Mouse (Mus musculus) stomach, embryonic 16.5 days (tissue): ENCODE results near the gene Gm15737. TPM values are rescaled to one million over a fixed set of nuclear protein-coding genes. Genes with fewer than 3 reads are reported as not detected.

Experiments
- ATAC-seq: fragments of 200-750 bp; cut with Nextera tagmentation; 2 replicates; pipeline ENCODE4 v1.8.0; 2017; ENCODE audit warnings: moderate number of reproducible peaks, moderate TSS enrichment; ENCODE audit not compliant: insufficient read depth, low FRiP score
- H3K27ac ChIP-seq: fragments of 300-500 bp; sonication (generic); 2 replicates; pipeline ENCODE4 v1.5.1; 2014; ENCODE audit warnings: low read length
- H3K27me3 ChIP-seq: fragments of 300-500 bp; sonication (generic); 2 replicates; pipeline ENCODE4 v1.6.1; 2014; ENCODE audit warnings: low read length, control low read depth, mixed read lengths; ENCODE audit not compliant: control insufficient read depth, insufficient read depth
- H3K36me3 ChIP-seq: fragments of 300-500 bp; sonication (generic); 2 replicates; pipeline ENCODE4 v1.6.1; 2014; ENCODE audit warnings: low read length; ENCODE audit not compliant: control insufficient read depth, insufficient read depth
- H3K4me1 ChIP-seq: fragments of 300-500 bp; sonication (generic); 2 replicates; pipeline ENCODE4 v1.6.1; 2014; ENCODE audit warnings: low read length, control low read depth, mixed read lengths; ENCODE audit not compliant: control insufficient read depth, insufficient read depth
- H3K4me2 ChIP-seq: fragments of 300-500 bp; sonication (generic); 2 replicates; pipeline ENCODE4 v1.6.1; 2014; ENCODE audit warnings: low read depth, low read length, mixed read lengths
- H3K4me3 ChIP-seq: fragments of 300-500 bp; sonication (generic); replicated peaks from 2 replicates; pipeline ENCODE4 v1.5.1; 2014; ENCODE audit warnings: mild to moderate bottlenecking, low read length
- H3K9ac ChIP-seq: fragments of 300-500 bp; sonication (generic); 2 replicates; pipeline ENCODE4 v1.6.1; 2014; ENCODE audit warnings: low read length
- H3K9me3 ChIP-seq: fragments of 300-500 bp; sonication (generic); replicated peaks from 2 replicates; pipeline ENCODE4 v1.6.1; 2016; ENCODE audit warnings: low read length, control low read depth; ENCODE audit not compliant: control insufficient read depth
- WGBS: fragments of 180-500 bp; shearing (Covaris S2); extraction: QIAGEN DNeasy Blood & Tissue Kit; methylation state at CpG from one replicate; pipeline ENCODE4 v1.1.7; 2014; 5-methylcytosine and 5-hydroxymethylcytosine counted together
- polyA plus RNA-seq: library from polyadenylated mRNA; unstranded; fragments of >200 nt; fragmentation: Nextera tagmentation; extraction: Ambion mirVana; gene quantifications from 2 replicates; pipeline ENCODE4 v1.2.1, GENCODE M21; 2015

Gm15737 gene
- polyA plus RNA-seq, 1 experiment from 2014 or later: 0.25 TPM

DNA sequence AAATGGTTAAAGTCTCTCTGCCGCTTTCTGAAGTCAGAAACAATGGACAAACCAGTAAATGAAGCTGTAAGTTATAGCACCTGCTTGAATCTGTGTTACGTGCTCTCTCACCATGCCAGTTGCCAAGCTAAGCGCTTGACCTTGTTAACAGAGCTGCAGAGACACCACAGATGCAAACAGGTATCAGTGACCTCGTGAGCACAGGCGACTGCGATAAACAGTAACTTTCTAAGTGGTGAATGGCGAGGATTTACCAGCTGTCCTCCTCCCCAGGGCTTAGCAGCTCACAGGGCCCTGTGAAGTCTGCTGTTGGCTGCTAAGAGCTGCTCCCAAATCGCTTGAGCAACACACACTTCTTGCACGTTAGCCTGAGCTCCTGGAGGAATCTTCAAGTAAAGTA is 6.6 kb upstream of the Gm15737 start:
- Histone ChIP-seq H3K9ac (no peak overlapping the region), H3K4me1 (no peaks in the 10 kb centered on the region), H3K27ac (no peak overlapping the region), H3K9me3 (no peaks in the 10 kb centered on the region), H3K36me3 (no peaks in the 10 kb centered on the region; the same call in 1 of the 2 replicates), H3K4me3 (no peak overlapping the region), H3K27me3 (no peaks in the 10 kb centered on the region), H3K4me2 (no peak overlapping the region)
- ATAC-seq: no peak
- WGBS: 71% methylated on average over 9 of the region's 9 CpGs

DNA sequence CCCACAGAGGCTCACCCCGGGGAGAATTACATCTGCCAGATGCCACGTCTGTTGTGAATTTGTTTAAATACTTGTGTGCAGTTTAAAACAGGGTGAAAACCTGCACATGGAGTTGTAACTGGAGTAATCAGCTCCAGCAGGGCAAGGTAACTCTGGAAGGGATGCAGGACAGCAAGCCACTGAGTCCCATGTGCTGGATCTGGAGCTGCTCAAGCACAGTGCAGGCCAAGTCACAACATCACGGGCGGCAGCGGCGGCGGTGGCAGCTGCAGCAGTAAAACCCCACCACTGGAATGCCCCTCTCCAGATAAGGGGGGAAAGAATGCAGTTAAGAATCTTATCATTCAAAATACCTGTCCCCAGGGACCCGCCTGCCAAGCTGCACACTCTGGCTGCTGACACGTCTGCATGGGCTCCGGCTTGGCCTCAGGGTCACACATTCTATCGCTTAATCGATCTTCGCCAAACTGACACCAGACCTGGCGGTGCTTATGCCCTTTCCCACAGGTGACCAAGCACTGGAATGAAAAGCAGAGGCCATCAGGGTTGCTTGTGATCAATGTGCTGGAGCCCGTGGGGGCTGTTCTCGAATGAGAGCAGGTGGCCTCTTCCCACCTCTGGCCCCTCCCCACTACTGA is 544 bp downstream of the Gm15737 start:
- Histone ChIP-seq H3K36me3 (no peaks in the 10 kb centered on the region), H3K27me3 (no peaks in the 10 kb centered on the region), H3K4me3 (no peak overlapping the region), H3K9ac (peak overlapping the region; percentile 52), H3K4me2 (peak overlapping the region; percentile 19; the same call in 1 of the 2 replicates), H3K27ac (peak overlapping the region; percentile 97), H3K9me3 (no peaks in the 10 kb centered on the region), H3K4me1 (peaks cover 13% of the 10 kb centered on the region)
- WGBS: 32% methylated on average over 16 of the region's 16 CpGs
- peak; percentile 72 for ATAC-seq

DNA sequence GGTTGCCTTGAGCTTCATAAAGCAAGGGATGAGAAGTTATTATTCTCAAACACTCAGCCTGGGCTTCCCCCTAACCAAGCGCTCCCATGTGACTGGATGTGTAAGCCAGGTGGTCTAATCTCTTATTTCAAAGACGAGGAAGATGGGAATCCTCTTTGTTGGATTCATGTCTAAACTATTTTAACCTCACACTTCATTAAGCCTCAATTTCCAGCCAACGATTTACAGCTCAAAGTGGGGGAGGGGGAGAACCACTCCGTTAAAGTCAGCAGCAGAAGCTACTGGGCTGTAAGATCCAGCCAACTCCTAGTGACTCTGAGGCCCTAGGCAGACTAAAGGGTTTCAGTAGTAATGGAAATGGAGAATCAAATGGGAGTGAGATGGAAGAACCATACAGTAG is 2.7 kb downstream of the Gm15737 start:
- H3K27me3 ChIP-seq: no peaks in the 10 kb centered on the region
- no peak for ATAC-seq
- no peak overlapping the region for H3K9ac ChIP-seq
- no peak overlapping the region for H3K27ac ChIP-seq
- H3K4me3 ChIP-seq: no peak overlapping the region
- H3K36me3 ChIP-seq: no peaks in the 10 kb centered on the region
- no peaks in the 10 kb centered on the region for H3K9me3 ChIP-seq
- H3K4me1 ChIP-seq: peaks cover 13% of the 10 kb centered on the region
- 65% methylated on average over 4 of the region's 4 CpGs for WGBS
- H3K4me2 ChIP-seq: no peak overlapping the region

DNA sequence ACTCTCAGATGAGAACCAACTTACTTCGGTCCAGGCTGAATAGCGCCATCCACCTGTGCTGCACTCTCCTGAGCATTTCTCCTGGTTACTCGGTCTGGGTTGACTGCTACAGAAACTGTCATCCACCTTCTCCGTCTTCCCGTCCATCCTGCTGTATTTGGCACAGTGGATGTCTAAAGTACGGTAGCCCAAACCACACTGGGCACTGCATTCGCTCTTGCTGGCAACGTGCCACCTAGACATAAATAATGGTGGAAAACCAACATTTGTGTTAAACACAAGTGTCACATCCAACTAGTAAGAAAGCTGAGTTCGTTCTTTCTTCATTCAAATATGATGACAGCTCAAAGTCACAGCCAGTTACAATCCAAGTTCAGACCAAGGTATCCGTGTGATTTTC is 3.6 kb downstream of the Gm15737 start:
- Histone ChIP-seq H3K4me1 (peaks cover 13% of the 10 kb centered on the region), H3K27ac (no peak overlapping the region), H3K4me3 (no peak overlapping the region), H3K27me3 (no peaks in the 10 kb centered on the region), H3K9me3 (no peaks in the 10 kb centered on the region), H3K36me3 (0 out of 2 replicates have a peak, but pooled peaks cover 4% of the 10 kb centered on the region), H3K9ac (no peak overlapping the region), H3K4me2 (no peak overlapping the region)
- 79% methylated on average over 10 of the region's 10 CpGs for WGBS
- ATAC-seq: no peak

DNA sequence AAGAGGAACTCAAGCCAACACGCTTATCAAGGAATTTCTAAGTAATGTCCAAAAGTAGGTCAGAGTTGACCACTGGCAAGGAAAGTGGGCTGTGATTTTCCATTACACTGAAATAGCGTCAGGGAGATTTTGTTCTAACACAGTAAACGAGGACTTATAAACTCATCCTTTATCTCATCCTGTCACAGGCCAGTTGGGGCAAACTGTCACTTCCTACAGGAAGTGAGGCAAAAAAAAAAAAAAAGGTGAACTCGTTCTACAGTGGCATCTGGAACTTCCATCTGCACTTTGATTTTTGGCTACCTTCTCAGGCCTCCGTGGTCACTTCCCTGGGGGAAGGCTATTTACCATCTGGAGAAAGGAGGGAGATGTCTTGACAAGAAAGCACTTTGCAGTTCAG is 5.7 kb downstream of the Gm15737 start:
- WGBS: 55% methylated on average over 5 of the region's 5 CpGs
- H3K4me3 ChIP-seq: no peak overlapping the region

DNA sequence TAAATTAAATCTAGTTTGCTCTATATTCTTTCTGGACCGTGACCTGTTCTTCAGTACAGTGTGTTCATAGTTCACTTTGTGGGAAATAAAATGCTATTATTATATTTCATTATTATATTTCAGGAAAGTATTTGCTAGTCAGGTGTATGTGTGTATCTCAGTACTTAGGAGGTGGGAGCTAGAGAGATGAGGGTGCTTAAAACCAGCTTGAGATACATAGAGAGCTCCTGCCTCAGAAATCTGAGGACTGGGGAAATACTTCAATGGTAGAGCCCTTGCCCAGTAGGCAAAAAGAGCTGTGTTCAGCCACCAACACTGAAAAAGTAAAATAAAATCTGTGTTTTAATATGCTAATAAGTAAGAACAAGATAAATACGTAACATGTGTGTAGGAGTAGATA is 6.2 kb downstream of the Gm15737 start:
- H3K27me3 ChIP-seq: no peaks in the 10 kb centered on the region
- H3K27ac ChIP-seq: no peak overlapping the region
- ATAC-seq: no peak
- H3K4me1 ChIP-seq: peaks cover 2% of the 10 kb centered on the region
- no peak overlapping the region for H3K4me2 ChIP-seq
- no peaks in the 10 kb centered on the region for H3K9me3 ChIP-seq
- H3K9ac ChIP-seq: no peak overlapping the region
- WGBS: 83% methylated on average over 2 of the region's 2 CpGs
- H3K36me3 ChIP-seq: 0 out of 2 replicates have a peak, but pooled peaks cover 4% of the 10 kb centered on the region
- no peak overlapping the region for H3K4me3 ChIP-seq

More for the DNA sequence above, 5.7 kb downstream of the Gm15737 start:
- Histone ChIP-seq H3K36me3 (0 out of 2 replicates have a peak, but pooled peaks cover 4% of the 10 kb centered on the region), H3K9me3 (no peaks in the 10 kb centered on the region), H3K9ac (no peak overlapping the region), H3K27ac (no peak overlapping the region), H3K27me3 (no peaks in the 10 kb centered on the region), H3K4me1 (peaks cover 7% of the 10 kb centered on the region), H3K4me2 (no peak overlapping the region)
- no peak for ATAC-seq

DNA sequence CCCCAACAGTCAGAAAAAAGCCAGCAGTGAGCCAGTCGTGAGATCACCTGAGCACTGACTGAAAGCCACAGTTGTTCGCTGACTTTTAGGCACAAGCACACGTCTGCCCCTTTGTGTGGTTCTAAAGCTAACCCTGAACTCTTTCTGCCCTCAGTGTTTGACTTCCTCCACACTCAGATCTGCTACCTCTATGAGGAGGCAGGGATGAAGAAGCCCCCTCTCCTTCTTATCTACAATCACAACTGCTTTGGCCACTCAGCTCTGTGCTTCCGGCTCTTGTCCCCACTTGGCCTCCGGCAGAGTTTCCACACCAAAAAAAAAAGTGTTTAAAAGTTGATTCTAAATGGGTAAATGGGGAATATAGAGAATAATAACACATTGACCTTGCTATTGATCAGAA is 7.0 kb downstream of the Gm15737 start:
- Histone ChIP-seq H3K27me3 (no peaks in the 10 kb centered on the region), H3K9me3 (no peaks in the 10 kb centered on the region), H3K9ac (no peak overlapping the region), H3K4me1 (no peaks in the 10 kb centered on the region), H3K4me3 (no peak overlapping the region), H3K4me2 (no peak overlapping the region), H3K27ac (no peak overlapping the region), H3K36me3 (peaks cover 8% of the 10 kb centered on the region; the same call in 1 of the 2 replicates)
- no peak for ATAC-seq
- 65% methylated on average over 5 of the region's 5 CpGs for WGBS

DNA sequence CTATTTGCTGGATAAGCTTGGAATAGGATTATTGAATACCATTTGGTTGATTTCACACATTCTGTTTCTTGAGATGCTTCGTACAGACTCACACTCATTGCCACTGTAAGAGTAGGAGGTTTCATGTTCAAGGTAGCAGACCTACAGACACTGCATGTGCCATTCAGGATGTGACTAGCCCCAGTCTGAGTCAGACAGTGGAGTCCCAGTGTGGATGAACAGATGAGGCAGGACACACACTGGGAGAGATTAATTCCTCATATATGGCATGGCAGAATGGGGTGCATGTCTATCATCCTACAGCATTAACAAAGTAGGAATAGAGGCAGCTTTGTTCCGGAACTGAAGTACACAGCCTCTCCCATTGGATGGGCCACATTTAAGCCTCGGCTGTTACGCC is 8.1 kb downstream of the Gm15737 start:
- Histone ChIP-seq H3K36me3 (peaks cover 8% of the 10 kb centered on the region; the same call in 1 of the 2 replicates), H3K4me2 (no peak overlapping the region), H3K27ac (no peak overlapping the region), H3K4me1 (no peaks in the 10 kb centered on the region), H3K27me3 (no peaks in the 10 kb centered on the region), H3K9me3 (no peaks in the 10 kb centered on the region), H3K9ac (no peak overlapping the region), H3K4me3 (no peak overlapping the region)
- ATAC-seq: no peak
- WGBS: 96% methylated on average over 4 of the region's 4 CpGs

DNA sequence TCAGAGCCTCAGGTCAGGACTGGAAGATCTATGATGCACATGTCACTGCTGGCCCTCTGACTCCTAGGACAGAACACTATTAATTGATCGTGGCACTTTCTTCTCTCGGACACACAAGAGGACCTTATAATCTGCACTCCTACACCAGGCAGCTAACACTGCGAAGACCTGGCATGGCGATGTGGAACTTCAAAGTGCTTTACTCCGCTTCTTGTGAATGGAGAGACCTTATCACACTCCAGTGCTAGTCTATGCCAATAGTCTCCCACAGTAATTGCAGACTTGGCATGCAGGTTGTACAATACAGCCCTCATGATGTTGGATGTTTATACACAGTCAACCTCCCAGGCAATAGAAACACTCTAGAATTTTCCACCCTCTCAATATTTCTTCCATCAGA is 9.6 kb downstream of the Gm15737 start:
- Histone ChIP-seq H3K4me1 (no peaks in the 10 kb centered on the region), H3K27me3 (no peaks in the 10 kb centered on the region), H3K9me3 (no peaks in the 10 kb centered on the region), H3K36me3 (peaks cover 8% of the 10 kb centered on the region; the same call in 1 of the 2 replicates), H3K4me3 (no peak overlapping the region), H3K9ac (no peak overlapping the region), H3K4me2 (no peak overlapping the region), H3K27ac (no peak overlapping the region)
- WGBS: 80% methylated on average over 5 of the region's 5 CpGs
- ATAC-seq: no peak
